Mouse (Mus musculus) liver, embryonic 11.5 days (tissue): ENCODE data around the gene Uhrf1. TPM values are rescaled to one million over a fixed set of nuclear protein-coding genes. Genes with fewer than 3 reads are reported as not detected.

Experiments used
- ATAC-seq: fragments of 200-750 bp; cut with Nextera tagmentation; replicated peaks from 2 replicates; pipeline ENCODE4 v1.8.0; 2017; ENCODE audit warnings: moderate number of reproducible peaks, mild to moderate bottlenecking, moderate TSS enrichment, moderate library complexity; ENCODE audit not compliant: low FRiP score
- DNase-seq: peaks from one replicate; pipeline ENCODE4 v3.0.0-alpha.2; 2017; ENCODE audit warnings: low spot score
- H3K27ac ChIP-seq: fragments of 300-500 bp; sonication (generic); 2 replicates; pipeline ENCODE4 v1.5.1; 2014; ENCODE audit warnings: mild to moderate bottlenecking, low read depth, low read length, control low read depth
- H3K27me3 ChIP-seq: fragments of 300-500 bp; sonication (generic); replicated peaks from 2 replicates; pipeline ENCODE4 v1.6.1; 2014; ENCODE audit warnings: low read length, mixed read lengths; ENCODE audit not compliant: control insufficient read depth, insufficient read depth
- H3K36me3 ChIP-seq: fragments of 300-500 bp; sonication (generic); 2 replicates; pipeline ENCODE4 v1.6.1; 2014; ENCODE audit warnings: mild to moderate bottlenecking, low read length, moderate library complexity, mixed read lengths; ENCODE audit not compliant: control insufficient read depth, insufficient read depth
- H3K4me1 ChIP-seq: fragments of 300-500 bp; sonication (generic); replicated peaks from 2 replicates; pipeline ENCODE4 v1.6.1; 2014; ENCODE audit warnings: low read length, mixed read lengths; ENCODE audit not compliant: control insufficient read depth, insufficient read depth
- H3K4me2 ChIP-seq: fragments of 300-500 bp; sonication (generic); 2 replicates; pipeline ENCODE4 v1.6.1; 2014; ENCODE audit warnings: mild to moderate bottlenecking, control low read depth, moderate library complexity
- H3K4me3 ChIP-seq: fragments of 300-500 bp; sonication (generic); 2 replicates; pipeline ENCODE4 v1.5.1; 2014; ENCODE audit warnings: low read depth, low read length, control low read depth
- H3K9ac ChIP-seq: fragments of 300-500 bp; sonication (generic); 2 replicates; pipeline ENCODE4 v1.6.1; 2014; ENCODE audit warnings: low read depth, low read length, control low read depth
- H3K9me3 ChIP-seq: fragments of 300-500 bp; sonication (generic); 2 replicates; pipeline ENCODE4 v1.6.1; 2016; ENCODE audit warnings: low read length, inconsistent platforms, mixed read lengths; ENCODE audit not compliant: control insufficient read depth
- WGBS: fragments of 180-500 bp; shearing (Covaris S2); extraction: QIAGEN DNeasy Blood & Tissue Kit; methylation state at CpG from one replicate; pipeline ENCODE4 v1.1.7; 2014; 5-methylcytosine and 5-hydroxymethylcytosine counted together
- polyA plus RNA-seq: library from polyadenylated mRNA; unstranded; fragments of >200 nt; fragmentation: Nextera tagmentation; extraction: Ambion mirVana; gene quantifications from 2 replicates; pipeline ENCODE4 v1.2.1, GENCODE M21; 2014

Gene Uhrf1
- polyA plus RNA-seq, 1 experiment from 2014 or later, result 172 TPM

DNA sequence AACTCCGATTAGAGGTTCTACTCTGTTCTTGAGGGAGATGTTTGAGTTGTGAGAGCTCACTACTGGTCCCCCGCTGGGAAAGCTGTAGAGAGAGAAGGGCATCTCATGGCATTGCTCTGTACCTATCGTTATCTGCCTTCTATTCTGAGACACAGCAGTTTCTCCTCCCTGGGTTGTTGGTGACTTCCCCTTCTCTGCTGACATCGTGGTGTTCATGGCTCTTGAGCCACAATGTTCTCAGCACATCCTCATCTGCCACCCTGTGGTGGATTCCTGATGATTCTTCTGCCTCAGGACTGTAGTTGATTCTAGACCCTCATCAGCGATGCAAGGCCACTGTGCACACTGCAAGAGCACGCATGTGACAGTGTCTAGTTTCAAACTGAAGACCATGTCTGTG, 34.7 kb downstream of the Uhrf1 start:
- peaks cover 17% of the 10 kb centered on the region for H3K4me1 ChIP-seq
- H3K27ac ChIP-seq, result no peak overlapping the region
- H3K4me2 ChIP-seq, result no peak overlapping the region
- no peaks in the 10 kb centered on the region for H3K27me3 ChIP-seq
- no peaks in the 10 kb centered on the region for H3K9me3 ChIP-seq
- no peak overlapping the region for H3K4me3 ChIP-seq
- ATAC-seq (no peak), DNase-seq (no peak)
- WGBS, result 68% methylated on average over 6 of the region's 6 CpGs
- H3K9ac ChIP-seq, result no peak overlapping the region
- H3K36me3 ChIP-seq, result no peaks in the 10 kb centered on the region

DNA sequence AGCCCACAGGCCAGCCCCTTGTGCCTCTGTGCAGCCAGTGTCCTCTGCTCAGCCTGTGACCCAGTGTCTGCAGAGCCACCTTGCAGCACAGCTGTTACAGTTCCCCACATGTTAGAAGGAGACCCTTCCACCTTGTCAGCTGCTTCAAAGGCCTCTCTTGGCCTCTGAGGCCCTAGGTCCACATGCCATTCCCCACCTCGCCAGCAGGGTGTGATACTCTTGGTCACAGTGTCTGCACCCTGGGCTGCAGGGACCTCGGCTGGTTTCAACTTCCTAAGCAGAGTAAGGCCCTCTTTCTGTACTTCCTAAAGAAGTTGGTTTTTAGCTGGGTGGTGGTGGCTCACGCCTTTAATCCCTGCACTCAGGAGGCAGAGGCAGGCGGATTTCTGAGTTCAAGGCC, 35.8 kb downstream of the Uhrf1 start:
- DNase-seq, result no peak
- Histone ChIP-seq H3K9me3 (no peaks in the 10 kb centered on the region), H3K27ac (no peak overlapping the region), H3K4me1 (peaks cover 23% of the 10 kb centered on the region), H3K27me3 (no peaks in the 10 kb centered on the region), H3K4me2 (no peak overlapping the region), H3K36me3 (no peaks in the 10 kb centered on the region), H3K9ac (no peak overlapping the region), H3K4me3 (no peak overlapping the region)
- peak; percentile 44; the same call in 1 of the 2 replicates for ATAC-seq
- 38% methylated on average over 4 of the region's 4 CpGs for WGBS

DNA sequence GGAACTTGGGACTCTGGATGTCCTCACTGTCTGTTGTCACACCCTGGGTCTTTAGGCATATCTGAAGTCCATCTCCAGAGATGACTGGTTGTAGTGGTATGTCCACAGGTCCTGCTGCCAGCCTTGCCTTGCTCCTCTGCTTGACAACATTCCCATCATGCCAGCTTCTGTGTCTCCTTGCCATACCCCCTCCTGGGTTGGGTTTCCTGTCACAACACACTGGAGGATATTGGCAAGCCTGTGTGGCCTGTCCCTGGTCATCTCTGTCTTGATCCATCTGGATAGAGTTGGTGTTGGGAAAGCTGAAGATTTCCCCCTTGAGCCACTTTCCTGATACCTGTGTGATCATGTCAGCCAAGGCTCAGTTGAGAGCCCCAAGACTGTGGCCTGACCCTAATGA, 37.6 kb downstream of the Uhrf1 start:
- Histone ChIP-seq H3K27ac (no peak overlapping the region), H3K27me3 (no peaks in the 10 kb centered on the region), H3K36me3 (no peaks in the 10 kb centered on the region), H3K9me3 (no peaks in the 10 kb centered on the region), H3K4me2 (no peak overlapping the region), H3K9ac (no peak overlapping the region), H3K4me3 (no peak overlapping the region), H3K4me1 (peaks cover 28% of the 10 kb centered on the region)
- no peak for DNase-seq
- ATAC-seq, result no peak

DNA sequence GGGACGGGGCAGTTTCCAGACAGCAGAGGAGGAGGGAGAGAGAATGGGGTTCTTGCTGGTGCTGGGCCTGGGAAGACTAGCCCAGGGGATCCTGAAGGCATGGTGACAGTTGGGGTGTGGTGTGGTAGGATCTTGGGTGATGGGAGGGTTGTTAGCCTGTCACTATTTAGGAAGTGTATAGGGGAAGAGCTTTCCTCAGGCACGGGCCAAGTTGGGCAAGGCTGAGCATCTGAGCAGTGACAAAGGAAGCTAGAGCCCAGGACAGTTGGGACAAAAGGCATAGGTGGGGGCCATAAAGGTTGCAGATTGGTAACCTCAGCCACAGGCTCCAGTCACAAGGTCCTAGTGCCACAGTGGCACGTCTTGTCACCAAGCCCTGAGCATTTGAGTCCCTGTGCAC, 40.3 kb downstream of the Uhrf1 start:
- Histone ChIP-seq H3K9ac (0 out of 2 replicates have a peak overlapping the region, but pooled peaks have one; percentile 0), H3K36me3 (no peaks in the 10 kb centered on the region), H3K4me3 (no peak overlapping the region), H3K27me3 (no peaks in the 10 kb centered on the region), H3K4me2 (no peak overlapping the region), H3K27ac (0 out of 2 replicates have a peak overlapping the region, but pooled peaks have one; percentile 35), H3K4me1 (peaks cover 47% of the 10 kb centered on the region), H3K9me3 (no peaks in the 10 kb centered on the region)
- DNase-seq (no peak), ATAC-seq (no peak)
- WGBS, result 68% methylated on average over 3 of the region's 3 CpGs

DNA sequence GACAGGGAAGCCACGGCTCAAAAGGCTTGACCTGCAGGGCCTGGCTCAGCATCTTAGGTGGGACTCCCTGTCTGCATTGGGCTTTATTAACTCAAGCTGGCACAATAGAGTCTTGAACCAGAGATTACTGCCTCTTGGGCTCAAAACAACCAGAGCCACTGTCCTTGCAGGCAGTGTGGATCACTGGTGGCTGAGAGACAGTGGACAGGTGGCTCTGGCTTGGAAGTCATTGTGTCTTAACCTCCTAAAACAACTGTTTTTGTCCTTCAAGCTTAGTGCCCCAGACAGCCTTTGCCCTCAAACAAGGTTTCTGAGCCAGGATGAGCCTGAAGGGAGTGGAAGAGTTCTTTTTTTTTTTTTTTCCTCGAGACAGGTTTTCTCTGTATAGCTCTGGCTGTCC, 42.2 kb downstream of the Uhrf1 start:
- WGBS, result 70% methylated on average over 2 of the region's 2 CpGs
- Histone ChIP-seq H3K36me3 (no peaks in the 10 kb centered on the region; the same call in 1 of the 2 replicates), H3K9ac (no peak overlapping the region), H3K4me2 (no peak overlapping the region), H3K27me3 (no peaks in the 10 kb centered on the region), H3K9me3 (no peaks in the 10 kb centered on the region), H3K27ac (no peak overlapping the region), H3K4me1 (peaks cover 55% of the 10 kb centered on the region), H3K4me3 (no peak overlapping the region)
- DNase-seq, result no peak
- no peak for ATAC-seq

DNA sequence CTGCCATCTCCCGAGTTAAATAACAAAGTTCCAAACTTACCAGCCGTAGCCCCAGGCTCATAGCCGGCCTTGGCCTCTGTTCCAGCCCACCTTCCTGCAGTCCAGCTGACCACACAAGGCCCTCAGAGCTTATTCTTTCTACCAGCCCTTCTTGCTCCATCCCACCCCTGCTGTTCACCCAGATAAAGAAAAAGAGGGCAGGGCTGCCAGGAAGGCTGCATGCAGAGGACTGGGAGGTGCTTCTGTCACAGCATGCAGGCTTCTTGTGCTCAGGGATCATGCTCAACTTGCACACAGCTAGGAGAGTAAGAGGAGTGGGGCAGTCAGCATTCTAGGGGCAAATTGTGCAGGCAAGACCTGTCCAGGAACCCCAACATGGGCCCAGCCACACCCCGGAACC, 45.0 kb downstream of the Uhrf1 start:
- Histone ChIP-seq H3K9me3 (no peaks in the 10 kb centered on the region), H3K27ac (peak overlapping the region; percentile 70), H3K36me3 (peaks cover 4% of the 10 kb centered on the region; the same call in 1 of the 2 replicates), H3K4me2 (peak overlapping the region; percentile 55), H3K4me3 (no peak overlapping the region), H3K27me3 (no peaks in the 10 kb centered on the region), H3K4me1 (peaks cover 40% of the 10 kb centered on the region), H3K9ac (peak overlapping the region; percentile 55; the same call in 1 of the 2 replicates)
- ATAC-seq (peak; percentile 84), DNase-seq (no peak)
- 65% methylated on average over 4 of the region's 4 CpGs for WGBS

DNA sequence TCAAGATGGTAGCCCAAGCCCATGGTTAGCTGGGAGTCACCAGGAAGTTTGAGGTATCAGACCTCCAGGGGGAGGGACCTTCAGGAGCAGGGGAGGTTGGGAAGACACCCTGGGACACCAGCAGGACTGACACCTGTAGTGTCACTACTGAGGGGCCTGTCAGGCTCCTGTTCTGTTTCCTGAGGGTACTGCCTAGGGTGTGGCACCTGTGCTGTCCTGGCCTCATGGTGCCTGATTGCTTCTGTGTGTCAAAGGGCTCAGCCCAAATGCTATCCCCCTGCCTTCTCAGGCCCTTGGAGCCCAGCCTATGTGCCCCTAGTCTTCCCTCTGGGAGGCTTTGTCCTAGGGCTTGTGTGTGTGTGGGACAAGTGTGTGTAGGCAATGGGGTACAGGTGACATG, 45.5 kb downstream of the Uhrf1 start:
- peaks cover 9% of the 10 kb centered on the region; the same call in 1 of the 2 replicates for H3K36me3 ChIP-seq
- peak overlapping the region; percentile 70 for H3K27ac ChIP-seq
- ATAC-seq (peak; percentile 66), DNase-seq (no peak)
- H3K27me3 ChIP-seq, result no peaks in the 10 kb centered on the region
- peak overlapping the region; percentile 55 for H3K4me2 ChIP-seq
- H3K4me1 ChIP-seq, result peaks cover 36% of the 10 kb centered on the region
- no peak overlapping the region for H3K4me3 ChIP-seq
- H3K9me3 ChIP-seq, result no peaks in the 10 kb centered on the region
- H3K9ac ChIP-seq, result peak overlapping the region; percentile 55

DNA sequence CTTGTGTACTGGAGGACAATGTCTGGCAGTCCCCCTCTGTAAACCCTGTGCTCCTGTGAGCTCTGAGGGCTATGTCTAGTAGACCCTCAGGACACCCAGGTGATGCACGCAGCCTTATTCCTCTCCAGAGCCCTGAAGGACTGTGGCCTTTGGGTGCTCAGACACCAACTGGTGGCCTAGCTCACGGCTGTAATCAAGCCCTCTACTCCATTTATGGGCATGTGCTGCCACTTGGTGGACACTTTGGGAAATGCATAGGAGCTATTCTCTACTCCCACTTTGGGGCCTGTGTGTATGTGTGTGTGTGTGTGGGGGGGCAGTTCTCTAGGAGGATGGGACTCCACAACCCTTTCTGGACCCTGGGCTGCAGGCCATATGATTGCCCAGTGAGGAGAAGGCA, 47.6 kb downstream of the Uhrf1 start:
- DNase-seq (peak; percentile 55), ATAC-seq (peak; percentile 52)
- 37% methylated on average over 2 of the region's 2 CpGs for WGBS
- no peaks in the 10 kb centered on the region for H3K9me3 ChIP-seq
- peaks cover 28% of the 10 kb centered on the region for H3K4me1 ChIP-seq
- peaks cover 17% of the 10 kb centered on the region; the same call in 1 of the 2 replicates for H3K36me3 ChIP-seq
- no peak overlapping the region for H3K4me3 ChIP-seq
- H3K27me3 ChIP-seq, result no peaks in the 10 kb centered on the region
- no peak overlapping the region for H3K27ac ChIP-seq
- H3K9ac ChIP-seq, result no peak overlapping the region
- no peak overlapping the region for H3K4me2 ChIP-seq

DNA sequence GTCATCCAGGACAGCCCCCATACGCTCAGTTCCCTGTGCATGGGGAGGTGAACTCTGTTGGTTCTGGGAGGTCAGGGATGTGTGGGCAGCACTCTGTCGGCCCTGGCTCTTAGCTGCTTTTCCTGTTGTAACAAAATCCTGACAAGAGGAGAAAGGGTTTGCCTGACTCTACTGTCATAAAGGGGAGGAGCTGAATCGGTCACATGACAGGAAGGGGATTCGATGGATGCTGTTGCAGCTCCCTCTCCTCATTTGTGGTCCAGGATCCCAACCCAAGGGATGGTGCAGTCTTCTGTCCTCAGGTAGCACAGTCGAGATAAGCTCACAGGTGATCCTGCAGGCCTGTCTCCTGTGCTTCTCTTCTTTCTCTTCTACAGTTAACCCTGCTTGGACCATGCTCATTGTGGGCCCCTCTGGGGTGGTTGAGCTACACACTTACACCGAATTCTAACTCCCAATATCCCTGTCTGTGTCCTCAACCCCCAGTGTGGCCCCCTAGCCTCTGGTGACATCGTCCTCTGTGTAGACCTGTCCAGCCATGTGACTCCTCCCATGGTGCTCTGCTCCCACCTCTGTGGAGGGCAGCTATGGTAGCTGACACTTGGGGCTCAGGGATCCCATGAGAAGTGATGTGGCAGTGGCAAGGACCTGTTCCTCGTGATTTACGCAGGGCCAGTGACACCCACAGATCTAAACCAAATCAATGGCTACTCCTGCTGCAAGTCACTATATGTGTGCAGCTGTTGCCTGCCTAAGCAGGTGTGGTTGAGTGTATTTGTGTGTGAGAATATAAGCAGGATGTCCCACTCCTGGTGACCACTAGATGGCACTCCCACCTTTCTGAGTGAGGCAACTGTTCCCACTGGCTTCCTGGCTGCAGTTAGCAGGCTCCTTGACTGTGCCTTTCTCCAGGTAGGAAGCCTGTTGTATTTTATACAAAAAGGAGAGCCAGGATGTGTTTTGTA, 54.1 kb downstream of the Uhrf1 start:
- Histone ChIP-seq H3K27me3 (no peaks in the 10 kb centered on the region), H3K36me3 (peaks cover 24% of the 10 kb centered on the region; the same call in 1 of the 2 replicates), H3K27ac (no peak overlapping the region), H3K4me1 (no peaks in the 10 kb centered on the region), H3K9me3 (no peaks in the 10 kb centered on the region), H3K9ac (no peak overlapping the region), H3K4me3 (no peak overlapping the region), H3K4me2 (no peak overlapping the region)
- peak; percentile 62 for ATAC-seq
- peak; percentile 57 for DNase-seq
- 64% methylated on average over 9 of the region's 9 CpGs for WGBS
